Mouse (Mus musculus): ENCODE data around the gene Hpca. TPM values are rescaled to one million over a fixed set of nuclear protein-coding genes. Genes with fewer than 3 reads are reported as not detected.
A peak's percentile ranks its signal among the peaks of the same experiment; 100 is the strongest.

The Hpca gene
- polyA plus RNA-seq, 1 experiment from 2014 or later = 76.7 TPM

DNA sequence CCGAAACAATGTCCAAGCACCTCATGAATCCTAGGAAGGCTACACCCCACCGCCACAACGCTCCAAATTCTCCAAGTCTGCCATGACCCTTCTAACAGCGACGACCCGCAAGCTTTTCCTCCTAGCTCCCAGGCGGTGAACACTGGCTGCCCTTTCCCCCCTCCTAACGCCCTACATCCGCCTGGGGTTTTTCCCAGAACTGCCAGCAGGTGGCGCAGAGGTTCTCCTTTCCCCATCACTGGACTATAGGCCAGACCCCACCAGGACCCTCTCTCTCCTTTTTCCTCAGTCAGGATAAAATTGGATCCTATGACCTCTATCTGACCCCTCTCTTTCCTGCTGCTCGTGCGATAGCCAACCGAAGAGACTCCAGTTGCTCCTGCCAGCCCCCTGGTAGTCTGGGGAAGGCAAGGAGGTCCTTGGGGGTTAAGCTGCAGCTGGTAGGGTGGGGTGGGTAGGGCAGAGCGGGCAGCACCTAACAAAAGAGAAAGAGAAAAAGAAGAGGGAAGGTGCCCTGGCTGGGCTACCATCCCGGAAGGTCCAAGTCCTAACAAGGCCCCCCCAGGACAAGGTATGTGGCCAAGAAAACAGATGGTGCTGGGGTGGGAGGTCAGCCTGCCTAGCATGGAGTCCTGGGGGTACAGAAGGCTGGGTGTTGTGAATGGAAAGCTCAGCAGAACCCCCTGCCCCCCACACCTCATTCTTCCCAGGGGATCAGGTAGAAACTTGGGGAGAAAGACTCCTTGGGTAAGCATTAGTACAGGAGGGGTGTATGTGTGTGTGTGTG, 13.2 kb upstream of the Hpca start:
- Histone ChIP-seq H3K4me3 (no peak overlapping the region), H3K4me1 (peaks cover 23% of the 10 kb centered on the region), H3K27me3 (replicated peaks) (peaks cover 24% of the 10 kb centered on the region), H3K9me3 (no peaks in the 10 kb centered on the region), H3K36me3 (replicated peaks) (no peaks in the 10 kb centered on the region), H3K4me2 (peak overlapping the region; percentile 32; the same call in 1 of the 2 replicates), H3K9ac (no peak overlapping the region), H3K27ac (no peak overlapping the region)
- ATAC-seq (replicated peaks) = no peak
- 12% methylated on average over 15 of the region's 15 CpGs for WGBS

DNA sequence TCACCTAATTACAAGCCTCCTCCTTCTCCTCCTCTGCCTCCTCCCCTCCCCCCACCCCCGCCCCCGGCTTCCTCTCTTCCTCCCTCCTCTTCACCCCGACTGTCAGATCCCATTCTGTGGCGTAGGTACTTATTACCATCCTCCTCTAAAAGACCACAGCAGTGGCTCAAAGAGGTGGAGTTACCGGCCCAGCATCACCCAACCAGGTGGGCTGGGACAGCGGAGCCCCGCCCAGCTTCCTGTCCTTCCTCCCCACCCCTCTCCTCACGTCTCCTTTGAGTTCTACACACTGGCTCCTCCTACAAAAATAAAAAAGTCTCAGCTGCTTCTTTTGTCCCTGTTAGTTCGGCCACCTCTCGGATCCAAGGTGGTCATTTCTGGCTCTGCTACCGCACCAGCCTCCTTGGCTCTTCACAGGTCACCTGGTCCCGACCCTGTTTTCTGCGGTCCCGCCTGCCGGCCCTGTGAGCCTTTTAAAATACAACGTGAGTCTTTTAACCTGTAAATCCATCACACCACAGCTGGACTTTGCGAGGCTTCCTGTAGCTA, 9.0 kb upstream of the Hpca start:
- WGBS = 9% methylated on average over 17 of the region's 17 CpGs
- Histone ChIP-seq H3K4me2 (peak overlapping the region; percentile 29), H3K4me1 (peaks cover 33% of the 10 kb centered on the region), H3K9ac (no peak overlapping the region), H3K27me3 (replicated peaks) (peaks cover 10% of the 10 kb centered on the region), H3K4me3 (peak overlapping the region; percentile 7; the same call in 1 of the 2 replicates), H3K27ac (no peak overlapping the region), H3K36me3 (replicated peaks) (no peaks in the 10 kb centered on the region), H3K9me3 (no peaks in the 10 kb centered on the region)
- peak; percentile 58 for ATAC-seq (replicated peaks)

DNA sequence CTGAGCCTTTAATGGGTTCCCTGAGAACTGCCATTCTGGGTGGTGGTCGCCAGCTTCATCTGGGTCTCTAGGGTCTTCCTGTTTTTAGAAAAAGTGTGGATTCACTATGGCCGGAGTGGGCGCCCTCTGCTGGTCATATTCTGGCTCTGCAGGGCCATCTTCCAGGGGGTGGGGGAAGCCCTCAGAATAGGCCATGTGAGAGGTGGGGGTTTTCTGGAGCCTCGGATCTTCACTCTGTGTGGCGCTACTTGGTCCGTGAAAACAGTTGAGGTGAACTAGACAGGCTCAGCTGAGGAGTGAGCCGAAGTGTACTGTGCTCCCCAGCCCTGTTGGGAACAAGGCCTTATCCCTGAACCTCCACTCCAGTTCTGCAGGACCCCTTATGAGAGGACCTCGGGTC, 8.3 kb upstream of the Hpca start:
- Histone ChIP-seq H3K27me3 (replicated peaks) (0 out of 2 replicates have a peak, but pooled peaks cover 5% of the 10 kb centered on the region), H3K4me1 (peaks cover 40% of the 10 kb centered on the region), H3K9ac (no peak overlapping the region), H3K9me3 (no peaks in the 10 kb centered on the region), H3K4me2 (peak overlapping the region; percentile 29), H3K36me3 (replicated peaks) (no peaks in the 10 kb centered on the region), H3K4me3 (peak overlapping the region; percentile 7; the same call in 1 of the 2 replicates), H3K27ac (no peak overlapping the region)
- WGBS = 5% methylated on average over 8 of the region's 8 CpGs
- ATAC-seq (replicated peaks) = peak; percentile 57; the same call in 1 of the 2 replicates

GRCm38 (mm10) chr4:129129387-129129786, 7.6 kb upstream of the Hpca start:
- Histone ChIP-seq H3K27ac (no peak overlapping the region), H3K36me3 (replicated peaks) (no peaks in the 10 kb centered on the region), H3K27me3 (replicated peaks) (0 out of 2 replicates have a peak, but pooled peaks cover 3% of the 10 kb centered on the region), H3K4me1 (peaks cover 44% of the 10 kb centered on the region), H3K9me3 (no peaks in the 10 kb centered on the region), H3K4me2 (no peak overlapping the region), H3K9ac (no peak overlapping the region), H3K4me3 (no peak overlapping the region)
- WGBS = 52% methylated on average over 9 of the region's 9 CpGs
- no peak for ATAC-seq (replicated peaks)

- WGBS = 58% methylated on average over 13 of the region's 13 CpGs
- no peaks in the 10 kb centered on the region for H3K9me3 ChIP-seq
- H3K4me2 ChIP-seq = no peak overlapping the region
- no peak overlapping the region for H3K4me3 ChIP-seq
- peaks cover 4% of the 10 kb centered on the region; the same call in 1 of the 2 replicates for H3K27me3 ChIP-seq (replicated peaks)
- H3K4me1 ChIP-seq = peaks cover 45% of the 10 kb centered on the region
- ATAC-seq (replicated peaks) = no peak
- no peak overlapping the region for H3K27ac ChIP-seq
- no peaks in the 10 kb centered on the region for H3K36me3 ChIP-seq (replicated peaks)
- H3K9ac ChIP-seq = no peak overlapping the region
These were observed 6.9 kb upstream of the Hpca start for GRCm38 (mm10) chr4:129128582-129129338.

- peak overlapping the region; percentile 18 for H3K4me3 ChIP-seq
- H3K9me3 ChIP-seq = no peaks in the 10 kb centered on the region
- H3K9ac ChIP-seq = no peak overlapping the region
- H3K4me2 ChIP-seq = peak overlapping the region; percentile 43
- peaks cover 61% of the 10 kb centered on the region for H3K4me1 ChIP-seq
- ATAC-seq (replicated peaks) = no peak
- no peaks in the 10 kb centered on the region for H3K36me3 ChIP-seq (replicated peaks)
- peaks cover 15% of the 10 kb centered on the region for H3K27me3 ChIP-seq (replicated peaks)
- 12% methylated on average over 19 of the region's 19 CpGs for WGBS
- no peak overlapping the region for H3K27ac ChIP-seq
These were observed 4.1 kb upstream of the Hpca start for GRCm38 (mm10) chr4:129125736-129126451.

- no peak for ATAC-seq (replicated peaks)
- Histone ChIP-seq H3K36me3 (replicated peaks) (no peaks in the 10 kb centered on the region), H3K27me3 (replicated peaks) (peaks cover 21% of the 10 kb centered on the region), H3K4me3 (no peak overlapping the region; the same call in 1 of the 2 replicates), H3K4me1 (peaks cover 65% of the 10 kb centered on the region), H3K9ac (no peak overlapping the region), H3K9me3 (no peaks in the 10 kb centered on the region), H3K4me2 (peak overlapping the region; percentile 43), H3K27ac (no peak overlapping the region)
- 6% methylated on average over 13 of the region's 13 CpGs for WGBS
These were observed 2.9 kb upstream of the Hpca start for GRCm38 (mm10) chr4:129124652-129125146.

- no peak overlapping the region for H3K4me3 ChIP-seq
- H3K4me1 ChIP-seq = peaks cover 51% of the 10 kb centered on the region
- no peaks in the 10 kb centered on the region for H3K9me3 ChIP-seq
- H3K27ac ChIP-seq = no peak overlapping the region
- H3K4me2 ChIP-seq = no peak overlapping the region
- H3K9ac ChIP-seq = no peak overlapping the region
- no peak for ATAC-seq (replicated peaks)
- 41% methylated on average over 8 of the region's 8 CpGs for WGBS
- H3K27me3 ChIP-seq (replicated peaks) = peaks cover 38% of the 10 kb centered on the region
- H3K36me3 ChIP-seq (replicated peaks) = no peaks in the 10 kb centered on the region
These were observed 883 bp upstream of the Hpca start for GRCm38 (mm10) chr4:129122719-129123118.

DNA sequence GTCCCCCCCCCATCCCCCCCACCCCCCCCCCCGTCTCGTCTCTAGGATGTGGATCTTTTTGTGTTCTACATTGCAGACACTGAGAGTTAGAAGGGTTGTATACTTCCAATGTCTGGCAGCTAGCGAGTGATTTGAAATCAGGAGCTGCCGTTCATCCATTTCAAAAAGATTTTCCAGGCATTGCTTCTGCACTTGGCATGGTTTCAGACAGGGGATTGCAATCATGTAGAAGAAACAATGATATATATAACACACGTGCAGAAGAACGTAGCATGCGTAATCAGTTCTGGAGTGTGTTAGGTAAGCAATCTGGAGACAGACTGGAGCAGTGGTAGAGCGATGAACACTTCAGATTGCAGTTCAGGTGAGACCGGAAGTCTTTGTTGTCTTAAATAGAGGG, 271 bp upstream of the Hpca start:
- Histone ChIP-seq H3K27me3 (replicated peaks) (peaks cover 41% of the 10 kb centered on the region), H3K4me3 (no peak overlapping the region), H3K4me2 (peak overlapping the region; percentile 98; the same call in 1 of the 2 replicates), H3K4me1 (peaks cover 51% of the 10 kb centered on the region), H3K27ac (no peak overlapping the region; the same call in 1 of the 2 replicates), H3K9ac (no peak overlapping the region), H3K36me3 (replicated peaks) (no peaks in the 10 kb centered on the region), H3K9me3 (no peaks in the 10 kb centered on the region)
- ATAC-seq (replicated peaks) = no peak
- WGBS = 26% methylated on average over 9 of the region's 9 CpGs

- peak; percentile 74 for ATAC-seq (replicated peaks)
- Histone ChIP-seq H3K27me3 (replicated peaks) (peaks cover 41% of the 10 kb centered on the region), H3K4me1 (peaks cover 50% of the 10 kb centered on the region), H3K9ac (peak overlapping the region; percentile 75), H3K4me3 (peak overlapping the region; percentile 67), H3K4me2 (peak overlapping the region; percentile 98), H3K36me3 (replicated peaks) (no peaks in the 10 kb centered on the region), H3K27ac (peak overlapping the region; percentile 30), H3K9me3 (no peaks in the 10 kb centered on the region)
- 1% methylated on average over 57 of the region's 59 CpGs for WGBS
These were observed 1.1 kb downstream of the Hpca start for GRCm38 (mm10) chr4:129120520-129121445.

DNA sequence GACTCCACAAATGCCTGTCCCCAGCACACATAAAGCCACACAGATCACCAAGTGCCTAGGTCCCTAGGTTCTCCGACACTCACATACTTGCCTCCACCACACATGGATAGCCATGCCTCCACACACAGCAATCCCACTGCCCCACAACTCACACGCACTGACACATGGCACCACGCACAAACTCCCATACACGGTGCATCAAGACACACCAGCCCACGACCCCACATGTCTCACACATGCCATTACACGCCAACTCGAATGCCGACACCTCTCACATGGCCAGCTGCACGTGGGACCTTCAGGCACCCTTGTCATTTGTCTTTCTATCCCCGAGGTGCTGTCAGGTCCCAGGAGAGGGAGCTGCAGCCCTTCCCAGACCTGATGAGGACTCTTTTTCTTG, 2.1 kb downstream of the Hpca start:
- ATAC-seq (replicated peaks) = no peak
- Histone ChIP-seq H3K4me3 (peak overlapping the region; percentile 67; the same call in 1 of the 2 replicates), H3K4me1 (peaks cover 41% of the 10 kb centered on the region)

More for the DNA sequence above, 2.1 kb downstream of the Hpca start:
- no peaks in the 10 kb centered on the region for H3K36me3 ChIP-seq (replicated peaks)
- H3K9ac ChIP-seq = no peak overlapping the region
- WGBS = 78% methylated on average over 10 of the region's 10 CpGs
- peak overlapping the region; percentile 98 for H3K4me2 ChIP-seq
- no peak overlapping the region for H3K27ac ChIP-seq
- no peaks in the 10 kb centered on the region for H3K9me3 ChIP-seq
- peaks cover 41% of the 10 kb centered on the region for H3K27me3 ChIP-seq (replicated peaks)
